Mouse (Mus musculus): Measurements from ENCODE around the gene Fndc10. TPM values are rescaled to one million over a fixed set of nuclear protein-coding genes. Genes with fewer than 3 reads are reported as not detected.
"Not testable (repeated sequence)": the region's sequence is repeated elsewhere in the genome, so short reads cannot be mapped to it uniquely, and the experiment has no call there.

The Fndc10 gene
- polyA plus RNA-seq, 1 experiment from 2014 or later, result 12.2 TPM

- no peak for ATAC-seq (ENCODE audit: insufficient number of reproducible peaks, insufficient read depth, low FRiP score, low TSS enrichment)
- Histone ChIP-seq H3K4me2 (replicated peaks) (no peak overlapping the region), H3K4me3 (no peak overlapping the region), H3K27ac (no peak overlapping the region), H3K4me1 (peaks cover 32% of the 10 kb centered on the region), H3K36me3 (peaks cover 44% of the 10 kb centered on the region), H3K9ac (no peak overlapping the region), H3K27me3 (peaks cover 53% of the 10 kb centered on the region), H3K9me3 (no peaks in the 10 kb centered on the region)
- WGBS, result 87% methylated on average over 13 of the region's 13 CpGs
These were observed 37.9 kb upstream of the Fndc10 start for GRCm38 (mm10) chr4:155656214-155656751.

DNA sequence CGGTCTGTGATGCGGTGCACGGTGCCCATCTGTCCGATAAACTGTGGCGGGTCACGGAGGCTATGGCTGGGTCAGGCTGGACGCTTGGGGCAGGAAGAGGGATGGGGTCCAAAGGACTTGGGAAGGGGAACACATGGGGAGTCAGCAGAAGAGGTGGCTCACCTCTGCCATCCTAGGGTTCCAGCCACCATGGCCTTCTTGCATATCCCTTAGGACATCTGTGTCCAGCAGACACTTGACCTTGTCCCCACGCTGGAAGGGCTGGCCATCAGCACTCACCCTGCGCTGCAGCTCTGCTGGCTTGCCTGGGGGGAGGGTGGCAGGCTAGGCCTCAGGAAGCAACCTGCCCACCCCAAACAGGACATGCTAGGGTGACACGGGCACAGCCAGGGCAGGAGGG lies 35.2 kb upstream of the Fndc10 start:
- peaks cover 43% of the 10 kb centered on the region for H3K36me3 ChIP-seq
- H3K27me3 ChIP-seq, result peaks cover 27% of the 10 kb centered on the region
- ATAC-seq (ENCODE audit: insufficient number of reproducible peaks, insufficient read depth, low FRiP score, low TSS enrichment), result no peak
- no peak overlapping the region for H3K9ac ChIP-seq
- 90% methylated on average over 10 of the region's 10 CpGs for WGBS
- H3K9me3 ChIP-seq, result no peaks in the 10 kb centered on the region
- H3K4me1 ChIP-seq, result peaks cover 15% of the 10 kb centered on the region
- no peak overlapping the region for H3K4me3 ChIP-seq
- H3K4me2 ChIP-seq (replicated peaks), result no peak overlapping the region
- no peak overlapping the region for H3K27ac ChIP-seq

DNA sequence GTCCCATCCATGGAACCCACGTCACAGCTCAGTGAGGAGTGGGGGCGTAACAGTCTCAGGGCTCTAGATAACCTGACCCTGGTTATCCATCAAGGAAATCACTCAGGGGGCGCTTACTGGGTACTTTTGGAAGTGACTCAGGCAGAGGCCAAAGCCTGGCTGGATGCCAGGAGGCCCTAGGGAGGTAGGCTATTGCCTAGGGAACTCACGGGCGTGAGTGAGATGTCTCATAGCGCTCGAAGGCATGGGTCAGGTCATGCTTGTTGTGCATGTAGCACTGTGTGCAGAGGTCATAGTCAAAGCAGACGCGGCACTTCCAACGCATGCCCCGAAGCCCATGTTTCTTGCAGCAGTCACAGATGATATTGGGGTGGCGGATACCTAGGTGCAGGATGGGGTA lies 33.5 kb upstream of the Fndc10 start:
- H3K9ac ChIP-seq, result no peak overlapping the region
- peaks cover 10% of the 10 kb centered on the region for H3K27me3 ChIP-seq
- WGBS, result 88% methylated on average over 12 of the region's 12 CpGs
- no peak overlapping the region for H3K4me2 ChIP-seq (replicated peaks)
- H3K4me1 ChIP-seq, result no peaks in the 10 kb centered on the region
- no peak for ATAC-seq (ENCODE audit: insufficient number of reproducible peaks, insufficient read depth, low FRiP score, low TSS enrichment)
- H3K4me3 ChIP-seq, result no peak overlapping the region
- no peaks in the 10 kb centered on the region for H3K9me3 ChIP-seq
- no peak overlapping the region for H3K27ac ChIP-seq
- H3K36me3 ChIP-seq, result peaks cover 46% of the 10 kb centered on the region

DNA sequence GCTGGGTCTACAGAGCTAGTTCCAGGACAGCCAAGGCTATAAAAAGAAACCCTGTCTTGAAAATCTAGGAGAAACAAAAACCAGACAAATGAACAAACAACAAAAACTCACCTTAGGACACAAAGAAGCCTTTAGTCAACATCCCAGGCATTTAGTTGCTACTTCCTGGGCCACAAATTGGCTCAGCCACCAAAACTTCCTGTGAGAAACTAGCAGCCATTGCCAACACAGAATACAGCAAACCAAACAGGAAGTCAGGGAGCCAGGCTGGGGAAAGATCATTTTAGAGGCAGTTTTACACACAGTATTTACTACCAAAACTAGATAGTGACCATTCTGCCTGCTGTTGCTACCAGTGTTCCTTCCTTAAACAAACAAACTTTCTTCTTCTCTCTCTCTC lies 27.2 kb upstream of the Fndc10 start:
- no peak overlapping the region for H3K4me2 ChIP-seq (replicated peaks)
- peaks cover 9% of the 10 kb centered on the region for H3K4me1 ChIP-seq
- H3K27ac ChIP-seq, result no peak overlapping the region
- no peak overlapping the region for H3K4me3 ChIP-seq
- no peaks in the 10 kb centered on the region for H3K9me3 ChIP-seq
- H3K27me3 ChIP-seq, result no peaks in the 10 kb centered on the region
- H3K36me3 ChIP-seq, result peaks cover 3% of the 10 kb centered on the region; the same call in 1 of the 2 replicates
- no peak overlapping the region for H3K9ac ChIP-seq
- no peak for ATAC-seq (ENCODE audit: insufficient number of reproducible peaks, insufficient read depth, low FRiP score, low TSS enrichment)

DNA sequence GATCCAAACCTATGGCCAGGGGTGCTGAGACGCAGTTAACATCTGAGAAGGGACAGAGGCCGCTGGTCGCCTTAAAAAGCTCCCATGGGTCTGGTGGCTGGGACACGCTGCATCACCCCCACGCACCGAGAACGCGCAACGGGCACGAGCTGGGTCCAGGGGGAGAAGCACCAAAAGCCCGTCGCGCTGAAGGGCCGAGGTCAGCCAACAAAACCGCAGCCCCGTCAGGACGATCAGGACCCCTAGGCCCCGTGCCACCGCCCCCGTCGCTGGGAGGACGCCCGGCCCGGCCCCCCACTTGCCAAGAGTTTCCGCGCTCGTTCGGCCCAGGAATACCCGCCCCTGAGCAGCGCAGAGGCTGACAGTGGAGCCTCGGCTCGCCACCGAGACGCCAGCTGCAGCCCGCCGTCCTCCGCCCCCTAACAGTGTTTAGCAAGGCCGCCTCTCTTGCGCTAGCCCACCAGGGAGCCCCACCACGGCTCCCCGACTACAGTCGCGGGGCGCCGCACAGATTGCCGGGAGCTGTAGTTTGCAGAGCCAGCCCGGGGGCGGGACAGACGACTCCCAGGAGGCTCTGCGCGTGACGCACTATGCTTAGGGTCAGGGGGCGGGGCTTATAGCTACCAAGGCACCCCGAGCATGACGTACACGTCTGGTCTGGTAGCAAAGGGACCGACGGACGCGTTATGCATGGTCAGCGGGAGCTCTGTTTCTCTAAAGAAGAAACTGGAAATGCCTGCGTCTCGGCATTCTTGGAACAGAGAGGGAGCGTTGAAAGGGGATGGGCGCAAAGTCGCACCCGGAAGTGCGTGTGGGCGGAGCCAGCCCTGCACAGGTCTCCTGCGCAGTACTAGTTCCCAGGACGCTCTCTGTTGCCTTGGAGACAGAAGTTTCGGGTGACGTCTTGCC lies 25.2 kb upstream of the Fndc10 start, which contains the start of gene Mib2:
Mib2 (minus strand) TSS at position 510 of the 909 bp plus-strand sequence.
- no peaks in the 10 kb centered on the region for H3K9me3 ChIP-seq
- peak within 1 kb of the TSS; percentile 82 for H3K4me3 ChIP-seq
- H3K27ac ChIP-seq, result peak within 1 kb of the TSS; percentile 79
- peak; percentile 97 for ATAC-seq (ENCODE audit: insufficient number of reproducible peaks, insufficient read depth, low FRiP score, low TSS enrichment)
- H3K4me2 ChIP-seq (replicated peaks), result peak within 1 kb of the TSS; percentile 88
- peak within 1 kb of the TSS; percentile 83 for H3K9ac ChIP-seq
- H3K27me3 ChIP-seq, result no peaks in the 10 kb centered on the region
- WGBS, result under 1% methylated on average over 73 of the region's 73 CpGs
- peaks cover 9% of the 10 kb centered on the region for H3K4me1 ChIP-seq
- H3K36me3 ChIP-seq, result 0 out of 2 replicates have a peak, but pooled peaks cover 3% of the 10 kb centered on the region

DNA sequence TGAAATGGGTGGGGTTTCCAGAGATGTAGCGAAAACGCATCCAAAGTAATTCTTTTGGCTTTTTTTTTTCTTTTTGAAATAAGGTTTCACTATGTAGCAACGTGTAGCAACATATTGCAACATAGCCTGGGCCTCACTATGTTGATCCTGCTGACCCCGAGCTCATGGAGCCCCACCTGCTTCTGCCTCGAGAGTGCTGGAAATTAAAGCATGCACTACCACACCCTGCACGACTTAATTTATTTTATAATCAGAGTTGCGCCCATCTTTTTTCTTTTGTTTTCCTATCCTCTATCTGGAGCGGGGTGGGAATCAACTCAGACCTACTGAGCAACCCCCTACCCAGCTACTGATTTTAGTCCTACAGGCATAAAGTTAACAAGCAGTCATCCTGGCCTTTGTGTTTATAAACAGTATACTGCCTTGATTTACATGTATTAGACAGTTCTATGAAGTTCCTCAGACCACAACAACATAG lies 24.5 kb upstream of the Fndc10 start:
- 2% methylated on average over 8 of the region's 8 CpGs for WGBS
- peak; percentile 18 for ATAC-seq (ENCODE audit: insufficient number of reproducible peaks, insufficient read depth, low FRiP score, low TSS enrichment)
- Histone ChIP-seq H3K4me3 (peak overlapping the region; percentile 82), H3K27me3 (no peaks in the 10 kb centered on the region), H3K9ac (peak overlapping the region; percentile 15; the same call in 1 of the 2 replicates), H3K27ac (no peak overlapping the region), H3K4me2 (replicated peaks) (peak overlapping the region; percentile 88), H3K36me3 (0 out of 2 replicates have a peak, but pooled peaks cover 3% of the 10 kb centered on the region), H3K4me1 (peaks cover 9% of the 10 kb centered on the region), H3K9me3 (no peaks in the 10 kb centered on the region)

- H3K27me3 ChIP-seq; H3K27ac ChIP-seq; H3K4me3 ChIP-seq; H3K9ac ChIP-seq; ATAC-seq (ENCODE audit: insufficient number of reproducible peaks, insufficient read depth, low FRiP score, low TSS enrichment); H3K36me3 ChIP-seq; H3K9me3 ChIP-seq; H3K4me2 ChIP-seq (replicated peaks); H3K4me1 ChIP-seq: not testable (repeated sequence)
- WGBS, result 60% methylated on average over 4 of the region's 4 CpGs
These were observed 23.9 kb upstream of the Fndc10 start for GRCm38 (mm10) chr4:155670236-155670635.

DNA sequence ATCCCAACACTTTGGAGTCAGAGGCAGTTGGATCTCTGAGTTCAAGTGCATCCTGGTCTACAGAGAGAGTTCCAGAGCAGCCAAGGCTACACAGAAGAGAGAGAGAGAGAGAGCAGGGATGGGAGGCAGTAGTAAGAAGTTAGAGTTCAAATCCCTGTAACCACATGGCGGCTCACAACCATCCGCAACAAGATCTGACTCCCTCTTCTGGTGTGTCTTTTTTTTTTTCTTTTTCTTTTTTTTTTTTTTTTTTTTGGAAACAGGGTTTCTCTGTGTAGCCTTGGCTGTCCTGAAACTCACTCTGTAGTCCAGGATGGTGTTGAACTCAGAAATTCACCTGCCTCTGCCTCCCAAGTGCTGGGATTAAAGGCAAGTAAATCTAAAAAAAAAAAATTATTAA lies 22.1 kb upstream of the Fndc10 start:
- ATAC-seq (ENCODE audit: insufficient number of reproducible peaks, insufficient read depth, low FRiP score, low TSS enrichment), result no peak
- 48% methylated on average over 2 of the region's 2 CpGs for WGBS
- no peak overlapping the region for H3K27ac ChIP-seq
- H3K4me2 ChIP-seq (replicated peaks), result no peak overlapping the region
- H3K4me3 ChIP-seq, result no peak overlapping the region
- H3K9me3 ChIP-seq, result no peaks in the 10 kb centered on the region
- H3K9ac ChIP-seq, result no peak overlapping the region
- H3K27me3 ChIP-seq, result no peaks in the 10 kb centered on the region
- no peaks in the 10 kb centered on the region for H3K36me3 ChIP-seq
- peaks cover 9% of the 10 kb centered on the region for H3K4me1 ChIP-seq

- no peak for ATAC-seq (ENCODE audit: insufficient number of reproducible peaks, insufficient read depth, low FRiP score, low TSS enrichment)
These were observed 18.2 kb upstream of the Fndc10 start for GRCm38 (mm10) chr4:155675991-155676390.

GRCm38 (mm10) chr4:155683670-155684277 lies 10.4 kb upstream of the Fndc10 start:
- ATAC-seq (ENCODE audit: insufficient number of reproducible peaks, insufficient read depth, low FRiP score, low TSS enrichment); H3K9me3 ChIP-seq; H3K27ac ChIP-seq; H3K4me2 ChIP-seq (replicated peaks); H3K9ac ChIP-seq; H3K4me3 ChIP-seq; H3K4me1 ChIP-seq; H3K36me3 ChIP-seq; H3K27me3 ChIP-seq: not testable (repeated sequence)
- WGBS, result 88% methylated on average over 16 of the region's 19 CpGs

More at GRCm38 (mm10) chr4:155675991-155676390, 18.2 kb upstream of the Fndc10 start:
- Histone ChIP-seq H3K27ac (no peak overlapping the region), H3K9ac (no peak overlapping the region), H3K27me3 (no peaks in the 10 kb centered on the region), H3K4me1 (no peaks in the 10 kb centered on the region), H3K36me3 (no peaks in the 10 kb centered on the region), H3K9me3 (no peaks in the 10 kb centered on the region), H3K4me2 (replicated peaks) (no peak overlapping the region), H3K4me3 (no peak overlapping the region)
- 82% methylated on average over 2 of the region's 2 CpGs for WGBS

- H3K4me2 ChIP-seq (replicated peaks); H3K4me1 ChIP-seq; H3K9me3 ChIP-seq; H3K27ac ChIP-seq; H3K9ac ChIP-seq; H3K4me3 ChIP-seq; H3K27me3 ChIP-seq; H3K36me3 ChIP-seq; ATAC-seq (ENCODE audit: insufficient number of reproducible peaks, insufficient read depth, low FRiP score, low TSS enrichment): not testable (repeated sequence)
- WGBS, result 88% methylated on average over 4 of the region's 4 CpGs
These were observed 6.4 kb upstream of the Fndc10 start for GRCm38 (mm10) chr4:155687764-155688163.
